Mouse (Mus musculus) lung, postnatal 0 days (tissue): ENCODE results near the gene Ncoa3. TPM values are rescaled to one million over a fixed set of nuclear protein-coding genes. Genes with fewer than 3 reads are reported as not detected.

Experiments used
- ATAC-seq: fragments of 200-750 bp; cut with Nextera tagmentation; 2 replicates; pipeline ENCODE4 v1.8.0; 2017; ENCODE audit warnings: moderate library complexity
- DNase-seq: peaks from one replicate; pipeline ENCODE4 v3.0.0-alpha.2; 2016; ENCODE audit warnings: low spot score
- H3K27ac ChIP-seq: fragments of 300-500 bp; sonication (generic); 2 replicates; pipeline ENCODE4 v1.5.1; 2014; ENCODE audit warnings: antibody characterized with exemption, mild to moderate bottlenecking, low read length, mixed read lengths
- H3K27me3 ChIP-seq: fragments of 300-500 bp; sonication (generic); replicated peaks from 2 replicates; pipeline ENCODE4 v1.6.1; 2014; ENCODE audit warnings: low read length, mixed read lengths; ENCODE audit not compliant: insufficient read depth
- H3K36me3 ChIP-seq: fragments of 300-500 bp; sonication (generic); 2 replicates; pipeline ENCODE4 v1.6.1; 2014; ENCODE audit warnings: low read length, mixed read lengths; ENCODE audit not compliant: insufficient read depth
- H3K4me1 ChIP-seq: fragments of 300-500 bp; sonication (generic); 2 replicates; pipeline ENCODE4 v1.6.1; 2014; ENCODE audit warnings: antibody characterized with exemption, low read depth, low read length, mixed read lengths; ENCODE audit not compliant: insufficient read depth
- H3K4me2 ChIP-seq: fragments of 300-500 bp; sonication (generic); replicated peaks from 2 replicates; pipeline ENCODE4 v1.6.1; 2014; ENCODE audit warnings: low read depth, mild to moderate bottlenecking, low read length, moderate library complexity, mixed read lengths
- H3K4me3 ChIP-seq: fragments of 300-500 bp; sonication (generic); 2 replicates; pipeline ENCODE4 v1.5.1; 2014; ENCODE audit warnings: low read depth, low read length
- H3K9ac ChIP-seq: fragments of 300-500 bp; sonication (generic); replicated peaks from 2 replicates; pipeline ENCODE4 v1.6.1; 2014; ENCODE audit warnings: low read depth, mild to moderate bottlenecking
- H3K9me3 ChIP-seq: fragments of 300-500 bp; sonication (generic); 2 replicates; pipeline ENCODE4 v1.6.1; 2016; ENCODE audit warnings: low read length, mixed read lengths
- CTCF ChIP-seq: IDR thresholded peaks from 2 replicates; pipeline ENCODE4 v1.5.1; 2016; ENCODE audit warnings: antibody characterized with exemption, mild to moderate bottlenecking
- EP300 ChIP-seq: IDR thresholded peaks from 2 replicates; pipeline ENCODE4 v1.6.1; 2016; ENCODE audit warnings: antibody characterized with exemption, mild to moderate bottlenecking, control low read depth
- WGBS: fragments of 180-500 bp; shearing (Covaris S2); extraction: QIAGEN DNeasy Blood & Tissue Kit; methylation state at CpG from one replicate; pipeline ENCODE4 v1.1.7; 2014; 5-methylcytosine and 5-hydroxymethylcytosine counted together
- polyA plus RNA-seq: library from polyadenylated mRNA; unstranded; fragments of >200 nt; fragmentation: Nextera tagmentation; extraction: Ambion mirVana; gene quantifications from 2 replicates; pipeline ENCODE4 v1.2.1, GENCODE M21; 2015

The Ncoa3 gene
- polyA plus RNA-seq, 1 experiment from 2014 or later, result 8.5 TPM

- 93% methylated on average over 5 of the region's 5 CpGs for WGBS
- TF ChIP-seq CTCF (no peak), EP300 (no peak)
- H3K9me3 ChIP-seq, result no peaks in the 10 kb centered on the region
- H3K9ac ChIP-seq, result no peak overlapping the region
- DNase-seq (no peak), ATAC-seq (no peak)
- peaks cover 32% of the 10 kb centered on the region for H3K36me3 ChIP-seq
- H3K4me3 ChIP-seq, result no peak overlapping the region
- H3K4me2 ChIP-seq, result no peak overlapping the region
- no peaks in the 10 kb centered on the region for H3K27me3 ChIP-seq
- no peak overlapping the region for H3K27ac ChIP-seq
- H3K4me1 ChIP-seq, result no peaks in the 10 kb centered on the region
Measured at GRCm38 (mm10) chr2:166071481-166071880, 79.0 kb downstream of the Ncoa3 start.

DNA sequence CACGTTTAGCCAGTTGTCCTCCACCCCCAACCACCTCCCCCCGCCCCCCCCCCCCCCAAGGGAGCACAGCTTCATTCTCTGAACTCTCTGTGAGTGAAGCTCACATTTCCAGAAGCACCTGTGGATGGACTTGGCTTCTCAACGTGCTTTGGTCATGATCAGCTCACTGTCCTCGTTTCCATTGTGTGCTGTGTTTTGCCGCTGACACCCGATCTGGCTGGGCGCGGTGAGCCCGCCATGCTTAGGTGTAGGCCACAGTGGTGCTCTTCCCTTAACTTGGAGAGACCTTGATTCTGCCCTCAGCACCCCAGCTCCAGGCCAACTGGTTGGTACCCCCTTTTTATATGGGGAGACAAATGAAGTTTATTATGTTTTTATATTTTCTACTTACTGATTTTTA is 79.5 kb downstream of the Ncoa3 start:
- no peak for TF ChIP-seq EP300
- no peak for TF ChIP-seq CTCF
- no peak overlapping the region for H3K4me2 ChIP-seq
- H3K4me1 ChIP-seq, result no peaks in the 10 kb centered on the region
- H3K9me3 ChIP-seq, result no peaks in the 10 kb centered on the region
- ATAC-seq (no peak), DNase-seq (no peak)
- no peaks in the 10 kb centered on the region for H3K27me3 ChIP-seq
- no peak overlapping the region for H3K4me3 ChIP-seq
- H3K9ac ChIP-seq, result no peak overlapping the region
- no peak overlapping the region for H3K27ac ChIP-seq
- WGBS, result 86% methylated on average over 9 of the region's 9 CpGs
- H3K36me3 ChIP-seq, result peaks cover 31% of the 10 kb centered on the region

GRCm38 (mm10) chr2:166073082-166073481 is 80.6 kb downstream of the Ncoa3 start:
- whole genome bisulfite sequencing, result 60% methylated on average over 10 of the region's 10 CpGs
- no peak overlapping the region for H3K9ac ChIP-seq
- H3K9me3 ChIP-seq, result no peaks in the 10 kb centered on the region
- no peak for TF ChIP-seq CTCF
- peak; percentile 23; the same call in 1 of the 2 replicates for TF ChIP-seq EP300
- ATAC-seq (peak; percentile 9; the same call in 1 of the 2 replicates), DNase-seq (no peak)
- H3K4me3 ChIP-seq, result no peak overlapping the region
- H3K4me1 ChIP-seq, result no peaks in the 10 kb centered on the region
- H3K27ac ChIP-seq, result no peak overlapping the region
- no peaks in the 10 kb centered on the region for H3K27me3 ChIP-seq
- peaks cover 28% of the 10 kb centered on the region for H3K36me3 ChIP-seq
- H3K4me2 ChIP-seq, result no peak overlapping the region

- WGBS, result 60% methylated on average over 6 of the region's 6 CpGs
- Histone ChIP-seq H3K9ac (no peak overlapping the region), H3K27ac (no peak overlapping the region), H3K27me3 (no peaks in the 10 kb centered on the region), H3K9me3 (no peaks in the 10 kb centered on the region), H3K4me1 (no peaks in the 10 kb centered on the region), H3K4me2 (no peak overlapping the region), H3K36me3 (peaks cover 16% of the 10 kb centered on the region), H3K4me3 (no peak overlapping the region)
- DNase-seq, result no peak
- ATAC-seq, result no peak
- TF ChIP-seq CTCF, result no peak
- no peak for TF ChIP-seq EP300
Measured at GRCm38 (mm10) chr2:166074322-166074721, 81.9 kb downstream of the Ncoa3 start.

GRCm38 (mm10) chr2:166077371-166077770 is 84.9 kb downstream of the Ncoa3 start:
- Histone ChIP-seq H3K9ac (no peak overlapping the region), H3K9me3 (no peaks in the 10 kb centered on the region), H3K27ac (no peak overlapping the region), H3K27me3 (no peaks in the 10 kb centered on the region), H3K4me3 (no peak overlapping the region), H3K36me3 (no peaks in the 10 kb centered on the region), H3K4me1 (no peaks in the 10 kb centered on the region; the same call in 1 of the 2 replicates), H3K4me2 (no peak overlapping the region)
- no peak for DNase-seq
- TF ChIP-seq EP300 (no peak), CTCF (no peak)
- no peak for ATAC-seq
- WGBS, result 87% methylated on average over 9 of the region's 9 CpGs

DNA sequence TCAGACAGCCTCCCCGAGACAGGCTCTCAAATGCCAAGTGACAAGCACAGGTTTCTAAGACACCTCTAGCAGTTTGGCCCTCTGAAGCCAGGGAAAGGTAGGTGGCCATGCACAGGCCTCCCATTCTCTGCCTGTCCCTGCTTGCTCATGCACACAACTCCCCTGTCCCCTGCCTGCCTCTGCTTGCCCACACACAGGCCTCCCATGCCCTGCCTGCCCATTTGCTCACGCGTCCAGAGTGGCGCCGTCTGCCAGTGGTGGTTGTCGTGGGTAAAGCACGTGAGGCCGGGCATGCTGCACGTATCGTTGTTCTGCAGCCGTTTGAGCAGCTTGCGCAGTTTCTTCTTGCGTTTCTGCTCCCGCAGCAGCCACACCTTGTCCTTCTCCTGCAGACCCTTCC is 86.8 kb downstream of the Ncoa3 start:
- 93% methylated on average over 14 of the region's 14 CpGs for WGBS

More for the DNA sequence above, 86.8 kb downstream of the Ncoa3 start:
- Histone ChIP-seq H3K27me3 (no peaks in the 10 kb centered on the region), H3K36me3 (no peaks in the 10 kb centered on the region), H3K27ac (no peak overlapping the region), H3K4me2 (no peak overlapping the region), H3K4me1 (no peaks in the 10 kb centered on the region; the same call in 1 of the 2 replicates), H3K9ac (no peak overlapping the region), H3K4me3 (no peak overlapping the region), H3K9me3 (no peaks in the 10 kb centered on the region)
- ATAC-seq (no peak), DNase-seq (no peak)
- TF ChIP-seq CTCF (no peak), EP300 (no peak)
